Mouse (Mus musculus): ENCODE results near the gene 3110009E18Rik. TPM values are rescaled to one million over a fixed set of nuclear protein-coding genes. Genes with fewer than 3 reads are reported as not detected.

Gene 3110009E18Rik
- total RNA-seq, 2 experiments from 2014 or later = 4.9 to 5.4 TPM

GRCm38 (mm10) chr1:120145527-120146216 lies 24.7 kb downstream of the 3110009E18Rik start:
- DNase-seq = no peak

GRCm38 (mm10) chr1:120146994-120147393 lies 26.0 kb downstream of the 3110009E18Rik start:
- no peak for DNase-seq

- DNase-seq = no peak
Measured at GRCm38 (mm10) chr1:120154232-120154631, 33.2 kb downstream of the 3110009E18Rik start.

DNA sequence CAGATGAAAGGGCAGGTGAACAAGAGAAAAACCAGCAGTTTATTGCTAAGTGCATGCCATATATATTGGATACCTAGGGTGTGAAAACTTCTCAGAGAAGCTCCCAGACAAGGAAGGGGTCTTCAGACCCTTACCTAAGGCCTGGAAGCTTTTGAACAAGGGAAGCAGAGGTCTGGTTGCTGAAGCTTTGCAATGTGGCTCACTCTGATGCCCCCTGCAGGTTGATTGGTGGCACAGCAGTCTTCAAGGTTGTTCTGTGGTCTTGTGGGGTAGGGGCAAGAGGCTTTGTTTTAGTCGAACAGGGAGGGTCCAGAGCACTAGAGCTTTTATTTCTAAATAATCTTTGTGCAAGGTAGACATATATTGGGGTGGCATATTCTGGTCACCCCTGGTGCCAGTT lies 34.3 kb downstream of the 3110009E18Rik start:
- DNase-seq = no peak

DNA sequence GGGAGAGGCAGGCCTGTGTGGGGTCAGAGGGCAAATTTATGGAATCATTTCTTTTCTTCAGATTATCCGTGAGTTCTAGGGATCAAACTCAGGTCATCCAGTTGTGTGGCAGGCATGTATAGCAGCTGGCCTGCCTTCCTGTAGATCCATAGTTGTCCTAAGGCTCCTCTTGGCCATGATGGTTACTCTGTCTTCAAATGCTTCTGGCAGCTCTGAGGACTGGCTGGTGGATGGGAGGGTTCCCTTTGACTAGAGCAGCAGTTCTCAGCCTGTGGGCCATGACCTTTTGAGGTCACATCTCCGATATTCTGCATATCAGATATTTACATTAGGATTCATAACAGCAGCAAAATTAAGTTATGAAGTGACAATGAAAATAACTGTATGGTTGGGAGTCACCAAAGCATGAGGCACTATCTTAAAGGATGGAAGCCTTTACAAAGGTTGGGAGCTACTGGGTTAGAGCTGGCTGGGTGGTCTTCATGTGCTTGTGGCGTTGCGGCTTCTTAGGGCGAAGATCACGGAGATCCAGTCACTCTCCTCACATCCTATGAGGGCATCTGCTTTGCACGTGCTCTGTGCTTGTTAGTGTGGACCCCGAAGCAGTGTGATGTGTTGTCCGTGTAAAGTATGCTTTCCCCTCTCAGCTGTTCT lies 37.6 kb downstream of the 3110009E18Rik start:
- no peak for DNase-seq

- DNase-seq = no peak
Measured at GRCm38 (mm10) chr1:120161502-120161901, 40.5 kb downstream of the 3110009E18Rik start.

DNA sequence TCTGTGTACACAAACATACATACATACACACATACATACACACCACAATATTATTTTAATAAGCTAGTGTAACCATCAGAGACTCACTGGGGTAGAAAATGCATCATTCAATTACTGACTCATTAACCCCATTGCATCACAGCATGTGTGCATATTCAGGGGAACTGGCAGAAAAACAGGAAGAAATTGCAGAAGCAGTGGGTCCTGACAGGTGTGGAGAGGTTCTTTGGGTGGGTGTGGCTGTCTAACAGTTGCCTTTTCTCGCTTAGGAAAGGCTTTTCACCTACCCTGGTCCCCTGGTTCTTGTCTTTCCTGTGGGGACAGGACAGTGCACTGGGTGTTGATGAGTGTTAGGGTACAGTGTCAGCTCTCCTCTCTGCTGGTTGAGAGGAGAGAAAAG lies 41.6 kb downstream of the 3110009E18Rik start:
- no peak for DNase-seq

DNA sequence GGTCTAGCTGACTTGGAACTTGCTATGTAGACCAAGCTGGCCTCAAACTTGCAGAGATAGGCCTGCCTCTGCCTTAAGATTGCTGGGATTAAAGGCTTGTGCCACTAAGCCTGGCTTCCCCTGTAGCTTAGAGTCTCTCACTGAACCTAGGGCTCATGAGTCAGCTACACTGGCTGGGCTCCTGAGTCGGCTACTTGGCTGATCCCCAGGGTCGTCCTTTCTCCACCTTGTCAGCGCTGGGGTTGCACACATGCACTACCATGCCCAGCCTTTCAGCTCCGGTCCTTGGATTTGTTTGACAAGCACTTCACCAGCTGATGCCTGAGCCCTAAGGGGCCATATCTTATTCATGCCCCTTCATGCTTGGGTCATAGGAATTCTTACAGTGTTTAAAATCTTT lies 47.0 kb downstream of the 3110009E18Rik start:
- no peak for DNase-seq

DNA sequence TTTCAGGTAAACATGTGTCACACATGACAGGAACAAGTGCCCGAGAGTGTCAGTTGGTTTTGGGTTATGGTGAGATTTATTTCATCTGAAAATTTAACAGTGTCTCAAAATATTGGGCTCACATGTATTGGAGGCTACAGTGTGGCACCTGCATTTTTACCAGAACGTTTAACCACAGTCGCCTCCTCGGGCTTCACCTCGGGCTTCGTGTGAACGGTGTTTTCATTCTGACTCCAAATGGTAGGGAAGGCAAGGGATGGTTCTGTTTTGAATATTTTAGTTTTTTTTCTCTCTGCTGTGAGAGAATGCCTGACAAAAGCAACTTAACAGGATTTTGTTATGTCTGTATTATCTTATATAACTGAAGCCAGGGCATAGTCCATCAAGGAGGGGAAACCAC lies 47.7 kb downstream of the 3110009E18Rik start:
- DNase-seq = no peak

GRCm38 (mm10) chr1:120170307-120170706 lies 49.3 kb downstream of the 3110009E18Rik start:
- no peak for DNase-seq

DNA sequence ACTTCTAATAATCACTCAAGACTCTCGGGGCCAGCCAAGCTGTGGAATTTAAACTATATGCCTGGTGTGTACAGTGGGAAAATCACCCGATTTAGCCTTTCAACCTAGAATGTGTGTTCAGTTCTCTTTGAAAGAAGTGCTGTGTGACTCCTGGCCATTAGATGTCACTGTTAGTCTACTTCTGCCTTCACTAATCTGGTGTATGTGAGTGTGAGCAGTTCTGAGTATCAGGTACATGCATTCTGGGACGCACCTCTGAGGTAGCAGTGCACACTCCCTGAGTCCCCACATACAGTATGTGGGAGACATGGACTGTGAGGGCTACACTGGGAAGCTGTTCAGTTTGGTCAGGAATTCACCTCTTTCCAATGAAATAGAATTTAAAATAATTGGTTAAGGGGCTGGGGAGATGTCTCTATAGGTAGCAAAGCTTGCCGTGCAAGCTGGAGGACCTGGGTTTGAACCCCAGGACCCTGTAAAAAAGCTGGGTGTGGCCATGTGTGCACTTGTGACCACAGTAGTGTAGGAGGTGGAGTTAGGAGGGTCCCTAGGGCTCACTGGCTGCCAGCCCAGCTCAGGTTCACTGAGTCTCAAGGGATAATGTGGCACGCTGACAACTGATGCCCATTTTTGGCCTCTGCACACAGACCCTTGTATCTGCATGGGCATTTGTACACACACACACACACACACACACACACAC lies 51.0 kb downstream of the 3110009E18Rik start:
- DNase-seq = no peak

DNA sequence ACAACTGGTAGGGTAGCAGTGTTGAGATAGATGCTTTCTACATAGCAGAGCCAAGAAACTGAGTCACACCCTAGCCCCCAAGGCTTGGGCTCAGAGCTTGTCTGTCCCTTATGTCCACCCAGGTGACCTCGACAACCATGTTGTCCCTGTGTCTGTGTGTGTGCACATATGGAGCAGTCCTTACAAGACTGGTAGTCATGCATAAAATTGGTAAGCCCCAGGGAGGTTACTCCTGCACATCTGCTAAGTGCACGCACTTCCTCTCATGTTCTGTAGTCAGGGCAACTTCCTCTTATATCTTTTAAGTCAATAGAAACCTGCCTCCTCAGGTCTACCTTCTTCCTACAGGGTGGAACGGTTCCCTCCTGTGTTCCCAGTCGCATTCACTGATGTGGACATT lies 54.0 kb downstream of the 3110009E18Rik start:
- no peak for DNase-seq

GRCm38 (mm10) chr1:120176313-120176712 lies 55.3 kb downstream of the 3110009E18Rik start:
- no peak for DNase-seq

DNA sequence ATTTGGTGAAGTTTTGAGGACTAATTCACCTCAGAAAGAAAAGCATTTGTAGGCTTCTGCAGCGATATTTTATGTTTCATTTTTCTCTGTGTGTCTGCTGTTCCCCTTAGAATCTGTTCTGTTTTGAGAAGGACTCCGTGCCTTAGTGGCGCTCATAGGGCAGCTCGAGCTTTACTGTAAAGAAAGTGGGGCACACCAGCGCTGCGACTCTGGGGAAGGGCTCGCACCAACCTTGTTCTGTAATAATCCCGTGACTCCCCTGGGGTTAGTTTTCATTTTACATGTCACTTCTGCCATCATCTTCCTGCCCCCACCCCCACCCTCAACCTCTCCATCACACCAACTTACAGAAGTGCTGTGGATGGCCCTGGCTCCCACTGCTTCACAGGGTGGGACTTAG lies 56.2 kb downstream of the 3110009E18Rik start:
- no peak for DNase-seq

DNA sequence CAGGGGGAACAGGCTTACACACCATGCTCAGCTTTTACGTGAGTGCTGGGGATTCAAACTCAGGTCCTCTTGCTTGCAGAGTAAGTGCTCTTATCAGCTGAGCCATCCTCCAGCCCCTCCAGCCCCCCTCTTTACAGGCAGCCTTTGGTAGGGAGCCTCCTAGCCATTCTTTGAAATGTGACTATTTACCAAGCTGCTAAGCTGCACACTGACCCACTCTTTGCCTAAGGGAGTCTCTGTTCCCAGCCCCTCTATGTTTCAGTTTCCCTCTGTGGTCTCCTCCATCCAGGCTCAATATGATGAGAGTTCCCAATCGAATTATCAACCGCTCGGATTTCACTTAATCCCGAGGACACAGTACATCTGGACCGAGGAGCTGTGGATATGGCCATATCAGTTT lies 65.2 kb downstream of the 3110009E18Rik start:
- DNase-seq = no peak

DNA sequence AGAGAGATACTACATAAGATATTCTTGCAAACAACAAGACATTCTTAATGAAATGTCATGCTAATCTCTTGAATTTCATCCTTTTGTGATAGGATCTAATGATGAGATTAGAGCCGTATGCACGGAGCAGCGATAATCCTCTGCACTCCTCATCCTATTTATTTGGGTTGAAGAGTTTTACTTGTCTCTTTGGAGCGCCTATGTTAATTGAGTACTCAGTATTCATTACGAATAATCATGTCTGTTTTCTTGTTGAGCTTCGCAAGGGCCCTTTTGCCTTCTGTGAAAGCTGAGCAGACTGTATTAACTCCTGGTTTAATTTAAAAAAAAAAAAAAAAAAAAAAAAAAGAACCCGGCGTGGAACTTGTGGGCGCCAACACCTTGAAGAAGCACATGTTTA lies 65.7 kb downstream of the 3110009E18Rik start:
- no peak for DNase-seq

DNA sequence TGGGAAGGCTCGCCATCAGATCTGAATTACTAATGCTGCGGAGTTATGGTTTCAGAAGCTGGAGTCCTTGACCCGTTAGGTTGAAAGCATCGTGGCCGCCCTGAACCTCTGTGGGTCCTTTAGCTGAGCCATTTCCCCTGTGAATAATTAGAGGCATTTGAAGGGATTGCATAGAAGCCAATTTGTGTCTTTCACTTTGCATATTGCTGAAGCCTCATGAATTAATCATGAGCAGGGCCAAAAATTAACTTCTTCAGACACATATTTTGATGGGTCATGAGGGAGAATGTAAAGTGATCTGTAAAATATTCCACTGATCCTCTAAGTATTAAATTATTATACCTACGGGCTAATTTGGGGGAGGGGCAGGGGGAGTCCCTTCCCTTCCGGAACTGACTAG lies 66.1 kb downstream of the 3110009E18Rik start:
- no peak for DNase-seq

DNA sequence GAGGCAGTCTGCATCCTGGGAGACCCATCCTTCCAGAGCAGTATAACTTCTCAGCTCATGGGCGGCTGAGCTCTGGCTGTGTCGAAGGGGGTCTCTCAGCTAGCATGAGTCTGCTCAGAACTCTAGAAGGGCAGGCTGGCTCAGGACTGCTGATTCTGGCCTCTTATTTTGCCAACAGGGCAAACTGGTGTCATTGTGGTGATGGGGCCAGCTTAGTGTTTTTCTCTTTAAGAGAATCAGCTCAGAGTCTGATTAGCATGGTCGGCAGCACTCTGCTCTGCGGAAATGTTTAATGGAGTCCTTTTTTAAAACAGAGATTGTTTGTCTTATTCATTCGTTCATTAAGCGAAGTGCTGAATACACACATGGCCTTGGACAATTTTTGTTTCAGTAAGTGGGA lies 68.2 kb downstream of the 3110009E18Rik start:
- DNase-seq = no peak

GRCm38 (mm10) chr1:120190300-120190699 lies 69.3 kb downstream of the 3110009E18Rik start:
- no peak for DNase-seq

DNA sequence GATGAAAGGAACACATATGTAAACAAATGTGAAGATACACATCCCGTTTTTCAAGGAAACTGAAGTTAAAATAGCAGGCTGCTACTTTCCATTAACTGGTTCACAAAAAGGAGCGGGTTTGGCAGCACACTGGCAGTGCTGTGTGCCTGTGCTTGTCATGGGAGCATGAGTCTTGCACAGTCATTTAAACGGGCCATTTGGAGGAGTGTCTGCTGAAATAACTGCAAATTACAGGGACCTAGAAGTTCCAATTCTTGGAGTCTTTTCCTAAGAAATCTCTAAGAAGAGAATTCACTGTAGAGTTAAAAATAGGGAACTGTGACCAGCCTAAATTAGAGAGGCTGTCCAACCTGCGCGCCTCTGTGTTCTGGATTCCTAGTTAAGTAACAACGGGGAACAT lies 70.0 kb downstream of the 3110009E18Rik start:
- no peak for DNase-seq

GRCm38 (mm10) chr1:120192321-120192720 lies 71.3 kb downstream of the 3110009E18Rik start:
- DNase-seq = no peak

DNA sequence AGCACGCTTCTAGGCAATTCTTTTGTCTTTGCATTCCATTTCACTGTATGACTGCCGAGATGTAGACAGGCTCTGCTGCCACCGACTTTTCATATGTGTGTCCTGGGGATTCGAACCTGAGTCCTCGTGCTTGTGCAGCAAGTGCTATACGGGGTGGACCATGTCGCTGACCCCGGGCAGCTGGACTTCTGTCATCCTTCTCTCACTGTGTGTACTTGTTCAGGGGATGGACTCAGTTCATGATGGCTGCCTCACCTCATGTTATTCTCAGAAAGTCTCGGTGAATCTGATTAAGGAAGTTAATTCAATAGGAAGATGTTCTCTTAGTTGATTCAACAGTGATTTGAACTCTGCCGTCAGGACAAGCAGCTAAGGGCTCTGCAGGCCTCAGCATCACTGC lies 72.6 kb downstream of the 3110009E18Rik start:
- DNase-seq = no peak

DNA sequence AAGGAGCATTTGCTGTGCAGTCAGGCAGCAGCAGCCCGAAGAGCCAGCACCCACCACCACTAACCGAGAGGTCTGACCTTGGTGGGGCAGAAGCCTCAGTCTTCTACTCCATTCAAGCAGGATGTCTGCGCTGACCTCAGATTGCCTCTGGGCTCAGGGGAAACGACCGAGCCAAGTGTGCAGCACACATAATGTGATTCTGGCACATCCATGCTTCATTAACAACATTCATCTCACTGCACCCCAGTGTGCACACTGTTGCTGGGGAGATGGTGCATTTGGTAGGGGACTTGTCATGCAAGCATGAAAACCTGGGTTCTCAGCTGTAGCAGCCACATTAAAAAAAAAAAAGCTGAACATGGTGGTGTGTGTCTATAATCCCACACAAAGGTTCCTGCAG lies 75.0 kb downstream of the 3110009E18Rik start:
- DNase-seq = no peak
